Mouse (Mus musculus): ENCODE results near the gene Ckap5. TPM values are rescaled to one million over a fixed set of nuclear protein-coding genes. Genes with fewer than 3 reads are reported as not detected.

The Ckap5 gene
- total RNA-seq (2012; rRNA removed), result 59.9 and 68.8 TPM in 2 replicates

GRCm38 (mm10) chr2:91526294-91527146, at the start of gene Ckap5:
Gene Ckap5, plus strand, starts transcription at chr2:91526762.
- Histone ChIP-seq H3K36me3 (ENCODE audit: control insufficient read depth, insufficient read depth, low read length, poor library complexity, severe bottlenecking) (no peaks in the 10 kb centered on the region), H3K4me3 (ENCODE audit: insufficient read depth in 1 of 2, low read depth in 1 of 2, low read length in 2 of 2, poor library complexity in 1 of 2, severe bottlenecking in 1 of 2) (peak within 1 kb of the TSS; percentile 90 to 97), H3K9me3 (ENCODE audit: control insufficient read depth, insufficient read depth, low read depth, low read length) (no peaks in the 10 kb centered on the region), H3K9ac (ENCODE audit: insufficient read depth, low read depth, low read length, poor library complexity, severe bottlenecking) (peak within 1 kb of the TSS; percentile 96), H3K4me1 (ENCODE audit: control insufficient read depth in 2 of 2, insufficient read depth in 2 of 2, low read length in 2 of 2, poor library complexity in 1 of 2) (peaks cover 4 to 6% of the 10 kb centered on the region in 2 experiments; a peak in 3 of 4 replicates), H3K27ac (ENCODE audit: insufficient read depth, low read depth, low read length, poor library complexity, severe bottlenecking) (peak within 1 kb of the TSS; percentile 86)
- in situ Hi-C loops (cut with MboI; ENCODE audit: low sequenced_read_pairs in 2 of 2, unreplicated experiment in 2 of 2), result no loop called here
- peak; percentile 92 for DNase-seq (ENCODE audit: low read depth, low spot score)
- TF ChIP-seq ZC3H11A (IDR thresholded peaks at IDR 0.05; ENCODE audit: borderline replicate concordance, low read depth, low read length) (no peak), ZNF384 (IDR thresholded peaks at IDR 0.05; ENCODE audit: low read depth, low read length) (peak; percentile 95), CHD2 (IDR thresholded peaks at IDR 0.05; ENCODE audit: low read depth, low read length) (peak; percentile 88), HCFC1 (IDR thresholded peaks at IDR 0.05; ENCODE audit: borderline replicate concordance, insufficient read depth, low read length) (peak; percentile 71)

- peaks cover 0 to 12% of the 10 kb centered on the region in 2 experiments; a peak in 1 of 4 replicates for H3K4me1 ChIP-seq (ENCODE audit: control insufficient read depth in 2 of 2, insufficient read depth in 2 of 2, low read length in 2 of 2, poor library complexity in 1 of 2)
- no peak for TF ChIP-seq HCFC1 (IDR thresholded peaks at IDR 0.05; ENCODE audit: borderline replicate concordance, insufficient read depth, low read length)
- TF ChIP-seq ZNF384 (IDR thresholded peaks at IDR 0.05; ENCODE audit: low read depth, low read length), result no peak
- TF ChIP-seq CHD2 (IDR thresholded peaks at IDR 0.05; ENCODE audit: low read depth, low read length), result no peak
- H3K4me3 ChIP-seq (ENCODE audit: insufficient read depth in 1 of 2, low read depth in 1 of 2, low read length in 2 of 2, poor library complexity in 1 of 2, severe bottlenecking in 1 of 2), result no peak overlapping the region
- in situ Hi-C loops (cut with MboI; ENCODE audit: low sequenced_read_pairs in 2 of 2, unreplicated experiment in 2 of 2), result loop anchor here in 1 of 2 experiments (10.0 to 25.0 kb wide), 2 partner anchors 192 to 365 kb away; partner anchors contain the start of gene Mybpc3
- H3K9me3 ChIP-seq (ENCODE audit: control insufficient read depth, insufficient read depth, low read depth, low read length), result no peaks in the 10 kb centered on the region
- peaks cover 17% of the 10 kb centered on the region; the same call in 1 of the 2 replicates for H3K36me3 ChIP-seq (ENCODE audit: control insufficient read depth, insufficient read depth, low read length, poor library complexity, severe bottlenecking)
- no peak overlapping the region for H3K9ac ChIP-seq (ENCODE audit: insufficient read depth, low read depth, low read length, poor library complexity, severe bottlenecking)
- no peak overlapping the region; the same call in 1 of the 2 replicates for H3K27ac ChIP-seq (ENCODE audit: insufficient read depth, low read depth, low read length, poor library complexity, severe bottlenecking)
- no peak for DNase-seq (ENCODE audit: low read depth, low spot score)
Observed at GRCm38 (mm10) chr2:91476841-91477240, 49.7 kb upstream of the Ckap5 start.

GRCm38 (mm10) chr2:91480399-91480801, 46.2 kb upstream of the Ckap5 start:
- Histone ChIP-seq H3K36me3 (ENCODE audit: control insufficient read depth, insufficient read depth, low read length, poor library complexity, severe bottlenecking) (peaks cover 6% of the 10 kb centered on the region; the same call in 1 of the 2 replicates), H3K4me3 (ENCODE audit: insufficient read depth in 1 of 2, low read depth in 1 of 2, low read length in 2 of 2, poor library complexity in 1 of 2, severe bottlenecking in 1 of 2) (no peak overlapping the region), H3K9ac (ENCODE audit: insufficient read depth, low read depth, low read length, poor library complexity, severe bottlenecking) (no peak overlapping the region), H3K4me1 (ENCODE audit: control insufficient read depth in 2 of 2, insufficient read depth in 2 of 2, low read length in 2 of 2, poor library complexity in 1 of 2) (peaks cover 0 to 3% of the 10 kb centered on the region in 2 experiments; a peak in 1 of 4 replicates), H3K9me3 (ENCODE audit: control insufficient read depth, insufficient read depth, low read depth, low read length) (no peaks in the 10 kb centered on the region), H3K27ac (ENCODE audit: insufficient read depth, low read depth, low read length, poor library complexity, severe bottlenecking) (no peak overlapping the region)
- in situ Hi-C loops (cut with MboI; ENCODE audit: low sequenced_read_pairs in 2 of 2, unreplicated experiment in 2 of 2), result loop anchor here (10.0 to 25.0 kb wide), 2 partner anchors 196 to 368 kb away; partner anchors contain the start of gene Mybpc3 (in 1 of the 2)
- no peak for DNase-seq (ENCODE audit: low read depth, low spot score)
- TF ChIP-seq MAFK (IDR thresholded peaks at IDR 0.05; ENCODE audit: insufficient read depth, low read depth, low read length), result no peak
- no peak for TF ChIP-seq ZNF384 (IDR thresholded peaks at IDR 0.05; ENCODE audit: low read depth, low read length)
- no peak for TF ChIP-seq CHD2 (IDR thresholded peaks at IDR 0.05; ENCODE audit: low read depth, low read length)

GRCm38 (mm10) chr2:91480805-91481514, 45.6 kb upstream of the Ckap5 start:
- Histone ChIP-seq H3K27ac (ENCODE audit: insufficient read depth, low read depth, low read length, poor library complexity, severe bottlenecking) (no peak overlapping the region), H3K9me3 (ENCODE audit: control insufficient read depth, insufficient read depth, low read depth, low read length) (no peaks in the 10 kb centered on the region), H3K36me3 (ENCODE audit: control insufficient read depth, insufficient read depth, low read length, poor library complexity, severe bottlenecking) (peaks cover 6% of the 10 kb centered on the region; the same call in 1 of the 2 replicates), H3K4me1 (ENCODE audit: control insufficient read depth in 2 of 2, insufficient read depth in 2 of 2, low read length in 2 of 2, poor library complexity in 1 of 2) (peaks cover 0 to 3% of the 10 kb centered on the region in 2 experiments; a peak in 1 of 4 replicates), H3K4me3 (ENCODE audit: insufficient read depth in 1 of 2, low read depth in 1 of 2, low read length in 2 of 2, poor library complexity in 1 of 2, severe bottlenecking in 1 of 2) (no peak overlapping the region), H3K9ac (ENCODE audit: insufficient read depth, low read depth, low read length, poor library complexity, severe bottlenecking) (no peak overlapping the region)
- no peak for TF ChIP-seq MAFK (IDR thresholded peaks at IDR 0.05; ENCODE audit: insufficient read depth, low read depth, low read length)
- no peak for TF ChIP-seq CHD2 (IDR thresholded peaks at IDR 0.05; ENCODE audit: low read depth, low read length)
- TF ChIP-seq HCFC1 (IDR thresholded peaks at IDR 0.05; ENCODE audit: borderline replicate concordance, insufficient read depth, low read length), result no peak
- peak; percentile 96 for TF ChIP-seq ZNF384 (IDR thresholded peaks at IDR 0.05; ENCODE audit: low read depth, low read length)
- TF ChIP-seq ZC3H11A (IDR thresholded peaks at IDR 0.05; ENCODE audit: borderline replicate concordance, low read depth, low read length), result peak; percentile 92; the same call in 1 of the 2 replicates
- DNase-seq (ENCODE audit: low read depth, low spot score), result peak; percentile 57
- in situ Hi-C loops (cut with MboI; ENCODE audit: low sequenced_read_pairs in 2 of 2, unreplicated experiment in 2 of 2), result loop anchor here (10.0 to 25.0 kb wide), 2 partner anchors 196 to 369 kb away; partner anchors contain the start of gene Mybpc3 (in 1 of the 2)
